Mouse (Mus musculus) embryo, embryonic 10 days (tissue): ENCODE data around the gene Tm4sf4.

Experiments used
- DNase-seq: peaks from one replicate; pipeline ENCODE4 v3.0.0-alpha.2; 2015; ENCODE audit warnings: low spot score

Tm4sf4 gene

GRCm38 (mm10) chr3:57474421-57474820 lies 49.3 kb downstream of the Tm4sf4 start:
- DNase-seq = no peak

- no peak for DNase-seq
These were observed 55.5 kb downstream of the Tm4sf4 start for GRCm38 (mm10) chr3:57480640-57481039.

GRCm38 (mm10) chr3:57481981-57482380 lies 56.9 kb downstream of the Tm4sf4 start:
- DNase-seq = no peak

GRCm38 (mm10) chr3:57486068-57486467 lies 61.0 kb downstream of the Tm4sf4 start:
- no peak for DNase-seq

GRCm38 (mm10) chr3:57487455-57488153 lies 62.5 kb downstream of the Tm4sf4 start:
- DNase-seq = peak; percentile 82
